Mouse (Mus musculus) small intestine, adult 2 months (tissue): Measurements from ENCODE around the gene Amz1.

Source experiments
- CTCF ChIP-seq: fragments of 200-500 bp; IDR thresholded peaks from 2 replicates; pipeline ENCODE4 v1.5.1; 2012; ENCODE audit warnings: low read depth, mild to moderate bottlenecking, control low read depth, inconsistent platforms, low read length, moderate library complexity, mixed read lengths; ENCODE audit not compliant: insufficient replicate concordance, insufficient read length; ENCODE audit errors: extremely low read depth
- POLR2A ChIP-seq: fragments of 200-500 bp; IDR thresholded peaks from 2 replicates; pipeline ENCODE4 v1.6.1; 2012; ENCODE audit warnings: low read depth, mild to moderate bottlenecking, control low read depth, inconsistent platforms, low read length, moderate library complexity

DNA sequence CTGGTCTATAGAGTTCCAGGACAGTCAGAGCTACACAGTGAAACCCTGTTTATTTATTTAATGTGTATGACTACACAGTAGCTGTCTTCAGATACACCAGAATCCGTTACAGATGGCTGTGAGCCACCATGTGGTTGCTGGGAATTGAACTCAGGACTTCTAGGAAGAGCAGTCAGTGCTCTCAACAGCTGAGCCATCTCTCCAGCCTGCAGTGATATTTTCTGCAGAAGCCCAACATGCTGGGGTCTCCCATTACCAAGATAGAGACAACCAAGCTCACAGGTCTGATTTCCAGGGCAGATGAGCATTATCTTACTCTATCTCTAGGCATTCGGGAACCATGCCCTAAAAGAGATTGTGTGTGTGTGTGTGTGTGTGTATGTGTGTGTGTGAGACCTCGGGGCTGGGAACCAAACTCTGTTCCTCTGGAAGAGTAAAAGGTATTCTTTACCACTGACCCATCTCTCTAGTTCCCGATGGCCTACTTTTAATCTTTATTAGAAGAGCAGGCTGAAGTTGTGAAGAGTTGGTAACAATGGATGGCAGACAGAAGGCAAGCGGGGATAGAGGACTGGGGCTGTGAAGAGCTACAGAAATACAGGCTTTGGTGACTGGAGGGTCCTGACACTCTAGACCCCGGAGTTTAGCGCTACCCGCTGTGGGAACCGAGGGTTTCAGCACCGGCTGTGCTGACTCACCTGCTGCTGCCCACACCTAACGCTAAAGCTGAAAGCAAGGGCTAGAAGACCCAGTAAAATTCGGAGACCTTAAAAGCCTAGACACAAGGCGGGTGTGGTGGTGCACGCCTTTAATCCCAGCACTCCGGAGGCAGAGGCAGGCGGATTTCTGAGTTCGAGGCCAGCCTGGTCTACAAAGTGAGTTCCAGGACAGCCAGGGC lies 20.2 kb upstream of the Amz1 start:
- TF ChIP-seq CTCF (no peak), POLR2A (no peak)
